Mouse (Mus musculus): ENCODE measurements at regions not wholly inside any gene's neighbourhood (a gene's known extent, or its start where the extent isn't known, plus 50 kb on each side); places are given as distances from the start of the nearest gene placed in this dataset.
A peak's percentile ranks its signal among the peaks of the same experiment; 100 is the strongest.

DNA sequence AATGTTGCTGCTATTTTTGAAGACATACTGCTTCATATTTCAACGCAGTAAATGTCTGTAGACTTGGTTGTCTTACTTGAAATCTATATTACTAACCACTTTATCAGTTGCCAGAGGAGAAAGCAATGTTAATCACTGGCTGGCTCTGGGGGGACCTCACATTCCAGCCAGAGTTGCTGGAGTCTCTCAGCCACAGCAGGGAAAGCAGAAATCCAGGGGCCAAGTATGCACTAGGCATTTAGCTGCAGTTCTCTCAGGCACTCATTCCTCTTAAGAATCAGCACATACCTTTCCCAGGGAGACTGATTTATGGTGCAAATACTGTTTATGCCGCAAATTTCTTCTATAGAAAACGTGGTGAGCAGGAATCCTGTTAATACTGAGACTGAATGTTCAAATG is 933.6 kb upstream of the Lcorl start:
- no peak for DNase-seq

DNA sequence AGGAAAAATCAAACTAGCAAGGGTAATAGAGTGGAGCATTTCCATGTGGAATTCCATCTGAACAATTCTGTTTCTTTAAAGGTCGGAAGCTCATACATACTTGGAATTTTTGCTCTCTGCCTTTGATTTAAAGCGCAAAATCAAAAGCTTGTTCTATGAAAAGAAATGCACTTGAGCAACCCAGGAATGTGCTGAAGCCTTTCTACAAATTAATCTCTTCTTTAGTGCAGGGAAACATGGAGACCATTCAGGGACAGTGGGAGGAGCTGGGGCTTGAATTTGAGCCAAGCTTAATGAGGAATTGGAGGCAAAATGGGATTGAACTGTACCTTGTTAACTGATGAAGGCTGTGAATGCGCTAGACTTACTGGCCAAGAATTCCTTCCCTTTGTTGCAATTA is 933.1 kb upstream of the Lcorl start:
- no peak for DNase-seq

DNA sequence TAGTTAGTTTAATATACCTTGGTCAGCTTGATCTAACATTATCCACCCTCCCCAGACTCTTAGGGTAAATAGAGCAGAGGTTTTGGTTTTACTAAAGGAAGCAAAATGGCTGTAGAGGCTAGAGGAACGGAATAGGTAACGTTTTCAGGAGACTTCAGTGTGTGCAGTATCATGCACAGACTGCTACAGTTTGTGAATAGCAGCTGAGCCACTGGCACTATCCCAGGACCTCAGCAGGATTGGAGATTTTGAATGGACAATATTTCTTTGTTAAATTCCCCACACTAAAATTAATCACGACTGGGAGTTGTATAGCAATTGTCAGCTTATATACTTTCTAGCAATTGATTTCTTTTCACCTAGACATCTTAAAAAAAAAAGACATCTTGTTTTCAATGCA is 929.7 kb upstream of the Lcorl start:
- DNase-seq, result no peak

DNA sequence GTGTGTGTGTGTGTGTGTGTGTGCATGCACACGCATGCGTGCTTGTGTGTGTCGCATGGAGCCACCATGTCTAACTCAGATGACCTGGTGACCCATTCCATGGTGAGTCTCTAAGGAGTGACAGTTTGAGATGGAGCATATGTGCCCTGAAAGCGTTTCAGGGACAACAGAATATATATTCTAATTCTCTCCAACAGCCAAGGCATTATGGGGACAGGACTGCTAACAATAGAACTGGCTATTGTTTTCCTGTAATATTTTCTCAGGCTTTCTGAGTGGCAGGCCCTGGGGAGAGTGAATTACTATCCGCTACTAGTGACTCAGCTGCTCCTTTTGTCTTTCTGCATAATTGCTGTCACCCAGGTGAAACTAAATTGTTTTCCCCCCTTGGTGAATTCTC is 898.7 kb upstream of the Lcorl start:
- no peak for DNase-seq

DNA sequence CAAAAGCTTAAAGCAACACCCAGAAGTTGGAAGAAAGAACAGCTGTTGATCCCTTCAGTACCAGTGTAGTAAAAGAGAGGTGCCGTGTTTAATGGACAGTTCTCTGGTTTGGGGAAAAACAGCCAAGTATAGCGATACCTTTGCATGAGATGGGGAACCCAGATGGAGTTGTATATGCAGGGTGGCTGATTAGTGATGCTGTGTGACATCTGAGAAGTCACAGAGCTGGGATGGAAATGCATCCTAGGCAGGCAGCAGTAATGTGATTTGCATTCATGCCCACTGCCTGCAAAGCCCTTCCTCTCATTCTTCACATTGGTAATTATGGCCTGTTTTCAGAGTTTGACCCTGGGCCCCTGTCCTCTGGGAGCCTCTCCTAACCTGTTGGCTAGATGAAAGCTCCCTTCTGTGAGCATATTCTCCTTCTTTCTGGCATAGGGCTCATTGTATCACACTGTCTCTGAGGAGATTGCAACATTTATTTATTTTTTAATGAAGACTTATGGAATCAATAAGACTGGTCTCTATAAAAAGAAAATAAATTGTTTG is 882.7 kb upstream of the Lcorl start:
- no peak for DNase-seq

DNA sequence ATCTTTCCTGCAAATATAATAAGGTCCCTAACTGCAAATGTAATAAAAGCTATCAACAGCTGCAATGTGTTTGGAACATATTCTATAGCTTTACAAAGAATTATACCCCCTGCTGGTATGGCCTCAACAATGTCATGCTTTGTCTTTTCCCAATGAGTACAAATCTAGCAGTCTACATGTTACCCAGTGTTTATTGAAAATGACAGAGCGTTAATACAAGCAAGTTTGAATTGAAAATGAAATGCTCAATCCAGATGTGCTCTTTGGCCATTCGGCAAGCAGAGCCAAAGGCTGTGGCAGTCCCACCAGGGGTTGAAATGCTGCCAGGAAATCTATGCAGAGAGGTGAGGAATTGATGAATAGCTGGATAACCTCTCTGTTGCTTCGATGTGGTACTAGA is 875.1 kb upstream of the Lcorl start:
- no peak for DNase-seq

DNA sequence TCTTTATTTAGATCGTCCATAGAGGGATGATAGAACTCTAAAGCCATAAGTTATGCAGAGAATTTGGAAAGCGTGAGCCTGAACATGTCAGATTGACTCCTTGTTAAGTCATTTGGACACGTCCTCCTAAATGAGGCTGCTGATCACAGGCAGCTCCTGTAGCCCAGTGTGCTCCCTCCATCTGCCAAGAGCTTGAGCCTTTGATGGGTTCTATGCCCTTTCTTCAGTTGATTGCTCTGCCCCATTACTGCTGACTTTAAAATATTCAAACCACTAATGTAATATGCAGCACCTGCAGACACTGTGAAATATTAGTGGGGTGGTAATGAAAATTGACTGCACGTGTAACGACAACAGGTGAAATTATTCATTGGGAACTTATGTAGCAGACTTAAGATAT is 874.6 kb upstream of the Lcorl start:
- DNase-seq, result no peak

DNA sequence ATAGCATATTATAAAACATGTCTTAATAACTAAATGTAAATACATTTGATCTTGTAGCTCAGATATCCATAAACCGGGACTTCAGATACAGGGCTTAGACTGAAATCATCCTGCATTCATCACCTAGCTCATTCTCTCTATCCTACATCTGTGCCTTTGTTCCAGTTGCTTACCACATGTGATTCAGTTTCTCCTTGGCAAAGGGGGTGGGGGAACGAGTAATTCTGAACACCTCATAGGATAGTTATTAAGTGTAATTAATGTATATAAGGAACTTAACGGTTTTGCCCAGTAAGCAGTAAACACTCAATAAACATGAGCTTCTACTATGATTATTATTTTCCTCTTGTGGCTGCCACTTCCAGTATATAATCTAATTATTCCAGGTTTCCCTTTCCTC is 873.9 kb upstream of the Lcorl start:
- DNase-seq, result no peak

DNA sequence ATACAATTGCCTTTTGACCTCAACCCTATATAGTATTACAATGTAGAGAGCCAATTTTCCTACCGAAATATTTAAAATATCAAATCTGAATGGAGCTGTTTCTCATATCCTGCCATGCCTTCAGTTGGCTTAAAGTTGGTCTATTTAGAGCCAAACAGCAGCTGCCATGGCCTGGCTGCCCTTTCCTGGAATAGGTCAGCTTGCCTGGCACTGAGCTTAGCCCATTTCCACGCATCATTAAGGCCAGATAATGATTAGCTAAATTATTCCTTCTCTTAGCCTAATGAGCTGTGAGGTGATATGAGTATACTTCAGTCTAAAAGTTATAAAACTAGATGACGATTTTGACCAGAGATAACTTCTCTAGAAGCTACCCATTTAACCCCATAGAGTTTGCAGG is 852.2 kb upstream of the Lcorl start:
- DNase-seq, result peak; percentile 57

DNA sequence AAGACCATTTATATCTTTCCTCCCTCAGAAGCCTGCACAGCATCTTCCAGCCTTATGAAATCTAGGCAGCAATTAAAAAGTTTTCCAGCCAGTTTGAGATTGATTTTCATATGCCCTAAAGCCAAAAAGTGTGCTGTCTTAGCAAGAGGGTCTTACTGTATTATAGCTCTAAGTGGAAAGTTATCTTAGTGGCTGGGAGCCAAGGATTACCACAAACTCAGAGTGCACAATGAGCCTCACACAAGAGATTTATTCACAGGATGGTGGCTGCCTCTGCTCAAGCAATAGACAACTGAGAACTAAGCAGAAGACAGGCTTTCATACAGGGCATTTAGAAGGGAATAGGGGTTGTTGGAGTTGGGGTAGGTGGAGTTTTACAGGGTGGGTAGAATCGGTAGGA is 850.4 kb upstream of the Lcorl start:
- DNase-seq, result no peak

DNA sequence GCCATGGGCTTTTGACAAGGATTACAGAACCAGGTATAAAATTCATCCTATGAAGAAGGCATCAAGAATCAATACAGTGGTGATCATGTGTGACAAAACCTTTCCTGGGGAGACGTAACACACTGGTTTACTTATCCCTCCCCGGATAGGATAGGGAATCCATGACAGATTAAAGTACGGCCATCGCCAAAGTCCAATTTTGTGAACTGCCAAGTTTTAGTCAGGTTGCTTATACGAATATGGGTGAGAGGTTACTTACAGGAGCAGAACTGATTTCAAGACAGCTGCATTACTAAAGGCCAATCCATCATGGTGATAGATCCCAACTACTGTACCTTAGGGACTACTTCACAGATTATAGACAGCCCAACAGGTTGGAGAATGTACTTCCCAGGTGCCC is 849.6 kb upstream of the Lcorl start:
- DNase-seq, result no peak

DNA sequence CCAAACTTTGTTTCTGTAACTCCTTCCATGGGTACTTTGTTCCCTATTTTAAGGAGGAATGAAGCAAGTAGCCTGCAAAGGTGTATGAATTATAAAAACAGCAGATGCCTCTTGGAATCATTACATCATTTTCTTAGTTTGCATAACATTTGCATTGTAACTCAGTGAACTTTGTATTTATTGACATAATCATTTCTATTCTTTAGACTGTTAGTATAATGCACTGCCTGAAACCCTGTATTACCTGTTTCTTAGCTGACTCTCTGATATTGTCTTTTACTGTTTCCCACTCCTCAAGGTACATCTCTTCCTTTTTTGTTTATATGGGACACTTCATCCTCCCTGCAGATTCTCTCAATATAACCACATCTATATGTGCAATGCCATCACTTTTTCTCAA is 820.6 kb upstream of the Lcorl start:
- DNase-seq, result no peak

DNA sequence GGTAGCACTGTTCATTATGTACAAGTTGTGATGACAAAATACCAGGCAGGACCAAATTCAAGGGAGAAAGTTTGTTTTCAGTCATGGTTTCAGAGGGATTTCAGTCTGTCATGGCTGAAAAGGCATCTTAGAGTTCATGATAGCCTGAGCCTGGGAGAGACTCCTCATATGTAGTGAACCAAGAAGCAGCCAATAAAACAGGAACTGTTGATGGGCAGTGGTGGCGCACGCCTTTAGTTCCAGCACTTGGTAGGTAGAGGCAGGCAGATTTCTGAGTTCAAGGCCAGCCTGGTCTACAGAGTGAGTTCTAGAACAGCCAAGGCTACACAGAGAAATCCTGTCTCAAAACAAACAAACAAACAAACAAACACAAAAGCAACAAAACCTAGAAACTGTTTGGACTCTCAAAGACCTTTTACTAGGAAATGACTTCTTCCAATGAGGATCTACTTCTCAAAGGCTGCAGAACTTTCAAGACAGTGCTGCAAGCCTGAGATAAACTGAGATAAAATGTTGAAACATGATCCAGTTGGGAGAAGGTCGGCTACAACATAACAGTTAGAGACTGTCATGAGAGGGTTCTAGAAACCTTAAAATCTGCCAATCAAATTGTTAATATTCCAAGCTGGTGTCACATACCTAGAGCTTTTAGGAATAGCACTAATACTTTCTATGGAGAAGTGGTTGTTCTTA is 817.5 kb upstream of the Lcorl start:
- DNase-seq, result no peak

DNA sequence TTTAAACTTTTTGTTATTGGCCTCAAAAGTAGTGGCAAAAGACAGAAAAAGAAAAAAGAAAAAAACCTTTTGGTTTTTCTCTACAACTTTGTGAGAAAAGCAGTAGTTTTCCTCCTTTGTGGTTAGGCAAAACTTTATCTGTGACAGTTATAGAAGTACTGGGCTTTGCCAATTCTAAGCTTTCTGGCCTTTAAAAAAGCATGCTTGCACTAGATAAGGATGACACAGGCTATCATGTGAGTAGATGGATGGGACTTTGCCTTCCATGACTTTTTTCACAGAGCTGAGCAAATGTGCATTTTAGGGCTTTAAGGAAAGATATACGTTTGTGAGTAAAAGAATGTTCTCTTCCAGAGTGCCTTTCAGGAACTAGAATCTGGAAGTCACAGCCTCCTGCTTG is 816.0 kb upstream of the Lcorl start:
- DNase-seq, result no peak

DNA sequence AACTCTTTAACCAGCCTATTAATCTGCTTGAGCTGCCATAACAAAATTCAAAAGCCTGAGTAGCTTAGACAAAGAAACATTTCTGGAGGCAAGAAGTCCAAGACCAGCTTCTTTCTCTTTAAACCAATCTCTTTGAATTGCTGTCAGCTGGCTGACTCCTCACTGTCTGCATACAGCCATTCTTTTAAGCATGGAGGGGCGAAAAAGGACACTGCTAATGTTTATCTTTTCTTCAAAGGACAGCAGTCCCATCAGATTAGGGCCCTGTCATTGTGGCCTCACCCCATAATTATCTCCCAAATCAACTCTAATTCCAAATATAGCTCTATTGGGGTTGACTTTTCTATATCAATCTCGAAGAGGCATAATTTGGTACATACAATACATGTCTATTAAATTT is 813.1 kb upstream of the Lcorl start:
- no peak for DNase-seq

DNA sequence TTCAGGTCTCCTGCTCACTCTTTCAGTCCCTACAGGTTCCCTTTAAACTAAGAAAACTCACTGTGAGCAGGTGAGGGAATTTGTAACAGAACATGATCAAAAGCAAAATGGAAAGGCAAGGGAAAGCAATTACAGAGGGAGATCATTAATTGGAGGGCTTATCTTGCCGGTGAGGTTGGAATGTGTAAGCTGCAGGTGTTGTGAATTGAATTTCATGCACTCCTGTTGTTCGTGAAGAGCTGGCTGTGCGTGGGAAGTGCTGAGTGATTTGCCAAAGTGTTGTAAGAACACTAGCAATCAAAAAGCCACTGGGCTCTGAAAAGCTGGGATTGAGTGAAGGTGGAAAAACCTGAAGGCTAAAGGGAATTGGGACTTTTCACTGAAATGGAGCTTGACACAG is 808.8 kb upstream of the Lcorl start:
- DNase-seq, result no peak

DNA sequence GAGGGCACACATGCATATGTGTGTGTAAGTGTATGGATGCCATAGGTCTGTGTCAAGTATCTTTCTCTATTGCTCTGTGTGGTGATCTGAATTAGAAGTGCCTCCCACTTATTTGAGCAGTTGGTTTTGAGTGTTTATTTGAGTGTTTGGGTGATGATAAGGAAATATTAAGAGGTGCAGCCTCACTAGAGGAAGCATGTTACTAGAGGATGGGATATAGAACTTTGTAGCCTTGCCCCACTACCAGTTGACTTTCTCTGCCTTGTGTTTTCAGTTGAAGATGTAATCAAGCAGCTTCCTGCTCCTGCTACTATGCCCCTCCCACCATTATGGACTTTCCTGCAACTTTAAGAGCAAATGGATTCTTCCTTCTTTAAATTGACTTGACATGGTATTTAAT is 799.6 kb upstream of the Lcorl start:
- DNase-seq, result no peak

DNA sequence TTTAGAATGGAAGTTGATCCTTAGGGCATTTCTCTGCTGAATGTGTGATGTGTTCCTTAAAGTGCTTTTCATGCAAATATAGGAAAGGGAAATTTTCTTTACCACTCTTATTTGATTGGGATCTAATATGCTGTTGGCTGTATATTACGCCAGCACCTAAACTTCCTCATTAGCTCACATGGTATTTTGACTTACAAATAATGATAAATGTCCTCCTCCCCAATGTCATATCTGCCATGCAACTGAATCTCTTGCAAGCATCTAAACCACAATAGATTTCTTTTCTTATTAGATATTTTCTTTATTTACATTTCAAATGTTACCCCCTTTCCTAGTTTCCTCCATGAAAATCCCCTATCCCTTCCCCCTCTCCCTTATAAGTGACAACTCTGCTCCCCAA is 796.8 kb upstream of the Lcorl start:
- DNase-seq, result no peak

DNA sequence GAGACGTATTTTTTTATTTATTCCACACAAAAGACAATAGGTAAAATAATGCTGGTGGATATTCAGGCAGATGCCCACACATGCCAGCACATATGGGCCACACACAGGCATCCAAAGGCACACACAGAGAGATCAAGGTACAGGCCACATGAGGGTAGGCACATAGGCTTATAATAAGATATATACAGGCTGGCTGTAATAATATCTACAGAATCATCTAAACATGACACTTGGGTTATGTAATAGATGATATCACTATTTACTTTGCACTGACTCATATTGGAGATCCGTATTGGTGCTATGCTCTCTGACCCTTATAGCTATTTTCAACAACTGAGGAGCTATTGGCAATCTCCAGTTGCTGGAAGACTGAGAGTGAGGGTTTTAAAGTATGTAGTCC is 785.6 kb upstream of the Lcorl start:
- DNase-seq, result no peak

DNA sequence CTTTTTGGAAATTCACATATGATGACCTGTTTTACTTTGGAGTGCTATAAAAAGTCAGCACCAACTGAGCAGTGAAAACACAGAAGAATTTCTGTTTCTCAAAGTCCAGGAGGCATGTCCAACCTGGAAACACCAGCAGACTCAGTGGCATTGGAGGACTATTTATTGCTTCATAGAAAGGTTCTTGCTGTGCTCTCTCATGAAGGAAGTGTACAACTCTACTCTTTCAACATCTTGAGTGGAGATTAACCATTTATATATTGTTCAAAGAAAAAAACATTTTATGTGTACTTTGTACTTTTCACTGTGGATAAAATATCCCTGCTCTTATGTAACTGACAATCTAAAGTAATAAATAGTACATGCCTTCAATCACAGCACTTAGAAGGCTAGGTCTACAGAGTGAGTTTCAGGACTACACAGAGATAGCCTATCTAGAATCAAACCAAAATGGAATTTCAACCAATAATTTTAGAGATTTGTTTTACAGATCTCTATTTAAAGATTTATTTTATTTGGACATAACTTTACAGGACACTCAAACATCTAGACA is 777.8 kb upstream of the Lcorl start:
- DNase-seq, result no peak
